Mouse (Mus musculus) gastrocnemius, postnatal 10 days (tissue): ENCODE data around the gene Fat3. TPM values are rescaled to one million over a fixed set of nuclear protein-coding genes. Genes with fewer than 3 reads are reported as not detected.

Source experiments
- DNase-seq: peaks from one replicate; pipeline ENCODE4 v3.0.0; 2021; ENCODE audit warnings: mixed read lengths
- total RNA-seq, 2 experiments: library from RNA; stranded (reverse); gene quantifications; 2 replicates each; pipeline ENCODE4 v1.2.3; 2021

Gene Fat3
- total RNA-seq, 2 experiments from 2014 or later, result 2.5 to 4.5 TPM

GRCm38 (mm10) chr9:15870013-15870412, 631.1 kb downstream of the Fat3 start:
- no peak for DNase-seq

GRCm38 (mm10) chr9:15869456-15869855, 631.6 kb downstream of the Fat3 start:
- DNase-seq, result no peak

GRCm38 (mm10) chr9:15866280-15867072, 634.6 kb downstream of the Fat3 start:
- DNase-seq, result no peak

GRCm38 (mm10) chr9:15861402-15861801, 639.7 kb downstream of the Fat3 start:
- DNase-seq, result no peak
